Mouse (Mus musculus) 416B (cell line): ENCODE results near the gene Tmc2.

Experiments used
- DNase-seq: peaks from one replicate; pipeline ENCODE4 v3.0.0; 2011; ENCODE audit warnings: low read depth

Tmc2 gene

DNA sequence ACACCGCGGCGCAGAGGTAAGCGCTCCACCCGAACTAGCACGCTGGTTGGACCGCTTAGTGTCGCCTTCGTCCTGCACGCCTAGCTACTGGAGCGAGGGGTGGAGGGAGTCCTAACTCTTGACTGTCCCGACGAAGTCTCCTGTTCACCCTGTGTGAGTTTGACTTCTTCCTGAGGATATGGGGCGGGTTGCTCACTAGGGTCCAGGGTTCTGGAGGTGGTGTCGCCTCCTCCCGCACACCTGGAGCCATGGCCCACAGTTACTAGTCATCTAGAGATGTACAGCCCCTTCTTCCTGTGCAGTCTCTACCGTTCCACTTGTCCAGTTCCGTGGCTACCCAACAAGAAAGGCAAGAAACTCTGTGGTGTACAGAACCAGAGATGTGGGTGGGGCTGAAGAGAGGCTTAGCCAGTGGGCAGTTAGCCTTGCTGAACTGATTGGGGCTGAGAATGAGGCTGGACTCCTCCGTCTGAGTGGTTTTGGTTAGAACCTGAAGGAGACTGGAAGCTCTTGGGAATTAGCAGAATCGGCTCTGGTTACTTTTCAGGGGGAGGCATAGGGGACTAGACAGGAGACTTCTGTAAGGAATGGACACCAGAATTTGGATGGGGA lies 101.2 kb downstream of the Tmc2 start:
- no peak for DNase-seq

DNA sequence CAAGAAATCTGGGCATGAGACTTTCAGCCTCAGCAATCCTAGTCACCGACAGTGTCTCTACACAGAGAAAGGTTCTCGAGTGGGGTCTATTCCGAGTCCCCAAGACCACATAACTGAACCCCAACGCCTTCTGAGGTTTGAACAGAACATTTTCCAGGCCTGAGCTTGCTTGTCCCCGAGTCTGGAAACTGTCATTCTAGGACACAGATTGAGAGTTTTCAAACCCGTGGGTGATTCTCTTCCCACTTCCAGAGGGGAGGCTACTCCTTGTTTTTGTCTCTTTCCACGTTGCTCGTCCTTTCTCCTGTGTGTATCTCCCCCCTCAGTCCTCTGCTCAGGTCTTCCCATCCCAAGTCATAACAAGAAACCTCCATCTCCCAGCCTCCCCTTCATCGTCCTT lies 102.6 kb downstream of the Tmc2 start:
- DNase-seq: no peak

GRCm38 (mm10) chr2:130303014-130303413 lies 108.0 kb downstream of the Tmc2 start:
- no peak for DNase-seq
